Mouse (Mus musculus): ENCODE data around the gene Dzip1. TPM values are rescaled to one million over a fixed set of nuclear protein-coding genes. Genes with fewer than 3 reads are reported as not detected.

The Dzip1 gene
- polyA plus RNA-seq, 1 experiment: 0.34 TPM

- no peak for TF ChIP-seq CTCF (IDR thresholded peaks at IDR 0.05; ENCODE audit: low read depth, low read length)
- no peak for TF ChIP-seq POLR2A (IDR thresholded peaks at IDR 0.05; ENCODE audit: borderline replicate concordance, low read depth, low read length)
These were observed 4.5 kb upstream of the Dzip1 start for GRCm38 (mm10) chr14:118929779-118930178.

GRCm38 (mm10) chr14:118928565-118928964 is 3.3 kb upstream of the Dzip1 start:
- TF ChIP-seq CTCF (IDR thresholded peaks at IDR 0.05; ENCODE audit: low read depth, low read length): no peak
- TF ChIP-seq POLR2A (IDR thresholded peaks at IDR 0.05; ENCODE audit: borderline replicate concordance, low read depth, low read length): no peak
- H3K4me3 ChIP-seq (ENCODE audit: insufficient read depth, low read length): no peak overlapping the region
- H3K4me1 ChIP-seq (ENCODE audit: control insufficient read depth, insufficient read depth, low read length): peaks cover 4% of the 10 kb centered on the region; the same call in 1 of the 2 replicates
- no peak overlapping the region for H3K27ac ChIP-seq (ENCODE audit: insufficient read depth, low read depth, low read length)

More at GRCm38 (mm10) chr14:118929779-118930178, 4.5 kb upstream of the Dzip1 start:
- peaks cover 4% of the 10 kb centered on the region; the same call in 1 of the 2 replicates for H3K4me1 ChIP-seq (ENCODE audit: control insufficient read depth, insufficient read depth, low read length)
- no peak overlapping the region for H3K27ac ChIP-seq (ENCODE audit: insufficient read depth, low read depth, low read length)
- H3K4me3 ChIP-seq (ENCODE audit: insufficient read depth, low read length): no peak overlapping the region

GRCm38 (mm10) chr14:118922667-118923184 is 2.5 kb downstream of the Dzip1 start:
- H3K4me1 ChIP-seq (ENCODE audit: control insufficient read depth, insufficient read depth, low read length): peaks cover 4% of the 10 kb centered on the region; the same call in 1 of the 2 replicates
- TF ChIP-seq POLR2A (IDR thresholded peaks at IDR 0.05; ENCODE audit: borderline replicate concordance, low read depth, low read length) (no peak), CTCF (IDR thresholded peaks at IDR 0.05; ENCODE audit: low read depth, low read length) (no peak)
- H3K27ac ChIP-seq (ENCODE audit: insufficient read depth, low read depth, low read length): no peak overlapping the region
- H3K4me3 ChIP-seq (ENCODE audit: insufficient read depth, low read length): no peak overlapping the region

- no peak overlapping the region for H3K4me3 ChIP-seq (ENCODE audit: insufficient read depth, low read length)
- H3K4me1 ChIP-seq (ENCODE audit: control insufficient read depth, insufficient read depth, low read length): peaks cover 4% of the 10 kb centered on the region; the same call in 1 of the 2 replicates
- no peak for TF ChIP-seq POLR2A (IDR thresholded peaks at IDR 0.05; ENCODE audit: borderline replicate concordance, low read depth, low read length)
- TF ChIP-seq CTCF (IDR thresholded peaks at IDR 0.05; ENCODE audit: low read depth, low read length): no peak
- no peak overlapping the region for H3K27ac ChIP-seq (ENCODE audit: insufficient read depth, low read depth, low read length)
These were observed 3.0 kb downstream of the Dzip1 start for GRCm38 (mm10) chr14:118922251-118922650.

- TF ChIP-seq CTCF (IDR thresholded peaks at IDR 0.05; ENCODE audit: low read depth, low read length) (no peak), POLR2A (IDR thresholded peaks at IDR 0.05; ENCODE audit: borderline replicate concordance, low read depth, low read length) (no peak)
- H3K27ac ChIP-seq (ENCODE audit: insufficient read depth, low read depth, low read length): no peak overlapping the region
- H3K4me3 ChIP-seq (ENCODE audit: insufficient read depth, low read length): no peak overlapping the region
- H3K4me1 ChIP-seq (ENCODE audit: control insufficient read depth, insufficient read depth, low read length): peaks cover 2% of the 10 kb centered on the region; the same call in 1 of the 2 replicates
These were observed 4.6 kb downstream of the Dzip1 start for GRCm38 (mm10) chr14:118920654-118921053.

GRCm38 (mm10) chr14:118919025-118919424 is 6.2 kb downstream of the Dzip1 start:
- TF ChIP-seq POLR2A (IDR thresholded peaks at IDR 0.05; ENCODE audit: borderline replicate concordance, low read depth, low read length) (no peak), CTCF (IDR thresholded peaks at IDR 0.05; ENCODE audit: low read depth, low read length) (0 out of 2 replicates have a peak, but pooled peaks have one; percentile 1)
- H3K4me3 ChIP-seq (ENCODE audit: insufficient read depth, low read length): no peak overlapping the region
- H3K27ac ChIP-seq (ENCODE audit: insufficient read depth, low read depth, low read length): no peak overlapping the region
- no peaks in the 10 kb centered on the region for H3K4me1 ChIP-seq (ENCODE audit: control insufficient read depth, insufficient read depth, low read length)

GRCm38 (mm10) chr14:118913651-118914050 is 11.6 kb downstream of the Dzip1 start:
- H3K27ac ChIP-seq (ENCODE audit: insufficient read depth, low read depth, low read length): no peak overlapping the region
- H3K4me1 ChIP-seq (ENCODE audit: control insufficient read depth, insufficient read depth, low read length): no peaks in the 10 kb centered on the region
- no peak for TF ChIP-seq POLR2A (IDR thresholded peaks at IDR 0.05; ENCODE audit: borderline replicate concordance, low read depth, low read length)
- TF ChIP-seq CTCF (IDR thresholded peaks at IDR 0.05; ENCODE audit: low read depth, low read length): no peak
- H3K4me3 ChIP-seq (ENCODE audit: insufficient read depth, low read length): no peak overlapping the region

GRCm38 (mm10) chr14:118911521-118911920 is 13.7 kb downstream of the Dzip1 start:
- TF ChIP-seq POLR2A (IDR thresholded peaks at IDR 0.05; ENCODE audit: borderline replicate concordance, low read depth, low read length) (no peak), CTCF (IDR thresholded peaks at IDR 0.05; ENCODE audit: low read depth, low read length) (no peak)

GRCm38 (mm10) chr14:118910332-118911222 is 14.7 kb downstream of the Dzip1 start:
- Histone ChIP-seq H3K4me1 (ENCODE audit: control insufficient read depth, insufficient read depth, low read length) (no peaks in the 10 kb centered on the region), H3K27ac (ENCODE audit: insufficient read depth, low read depth, low read length) (no peak overlapping the region), H3K4me3 (ENCODE audit: insufficient read depth, low read length) (peak overlapping the region; percentile 55)
- no peak for TF ChIP-seq POLR2A (IDR thresholded peaks at IDR 0.05; ENCODE audit: borderline replicate concordance, low read depth, low read length)
- peak; percentile 47 for TF ChIP-seq CTCF (IDR thresholded peaks at IDR 0.05; ENCODE audit: low read depth, low read length)

More at GRCm38 (mm10) chr14:118911521-118911920, 13.7 kb downstream of the Dzip1 start:
- Histone ChIP-seq H3K4me3 (ENCODE audit: insufficient read depth, low read length) (no peak overlapping the region), H3K4me1 (ENCODE audit: control insufficient read depth, insufficient read depth, low read length) (no peaks in the 10 kb centered on the region), H3K27ac (ENCODE audit: insufficient read depth, low read depth, low read length) (no peak overlapping the region)

GRCm38 (mm10) chr14:118909872-118910271 is 15.4 kb downstream of the Dzip1 start:
- no peak for TF ChIP-seq CTCF (IDR thresholded peaks at IDR 0.05; ENCODE audit: low read depth, low read length)
- no peak for TF ChIP-seq POLR2A (IDR thresholded peaks at IDR 0.05; ENCODE audit: borderline replicate concordance, low read depth, low read length)

More at GRCm38 (mm10) chr14:118909872-118910271, 15.4 kb downstream of the Dzip1 start:
- Histone ChIP-seq H3K4me1 (ENCODE audit: control insufficient read depth, insufficient read depth, low read length) (no peaks in the 10 kb centered on the region), H3K4me3 (ENCODE audit: insufficient read depth, low read length) (no peak overlapping the region), H3K27ac (ENCODE audit: insufficient read depth, low read depth, low read length) (no peak overlapping the region)

Measured in bone marrow macrophage, adult 2 months (primary cell).